Mouse (Mus musculus) brain, adult 2 months (tissue): ENCODE data around the gene Mb.
A peak's percentile ranks its signal among the peaks of the same experiment; 100 is the strongest.

Source experiments
- DNase-seq: peaks from one replicate; pipeline ENCODE4 v3.0.0; 2011; ENCODE audit warnings: low read depth, low spot score

Gene Mb

GRCm38 (mm10) chr15:76982745-76983144 lies 67.7 kb downstream of the Mb start:
- peak; percentile 74 for DNase-seq

- DNase-seq, result no peak
Measured at GRCm38 (mm10) chr15:76979799-76980198, 70.7 kb downstream of the Mb start.

GRCm38 (mm10) chr15:76976619-76977018 lies 73.9 kb downstream of the Mb start:
- no peak for DNase-seq

- DNase-seq, result peak; percentile 90
Measured at GRCm38 (mm10) chr15:76973855-76974651, 76.4 kb downstream of the Mb start.

GRCm38 (mm10) chr15:76973272-76973854 lies 77.1 kb downstream of the Mb start:
- no peak for DNase-seq

GRCm38 (mm10) chr15:76972661-76973060 lies 77.8 kb downstream of the Mb start:
- no peak for DNase-seq
